Mouse (Mus musculus) adrenal gland, postnatal 4 days (tissue): ENCODE results near the gene Hoxa7. TPM values are rescaled to one million over a fixed set of nuclear protein-coding genes. Genes with fewer than 3 reads are reported as not detected.

Experiments
- DNase-seq, 2 experiments: peaks; one replicate each; pipeline ENCODE4 v3.0.0; 2021 to 2022; ENCODE audit warnings: low spot score in 2 of 2, mixed read lengths in 2 of 2
- total RNA-seq, 2 experiments: library from RNA; stranded (reverse); gene quantifications; 2 replicates each; pipeline ENCODE4 v1.2.3; 2021

Gene Hoxa7
- total RNA-seq, 2 experiments from 2014 or later = 25.1 to 28.1 TPM

DNA sequence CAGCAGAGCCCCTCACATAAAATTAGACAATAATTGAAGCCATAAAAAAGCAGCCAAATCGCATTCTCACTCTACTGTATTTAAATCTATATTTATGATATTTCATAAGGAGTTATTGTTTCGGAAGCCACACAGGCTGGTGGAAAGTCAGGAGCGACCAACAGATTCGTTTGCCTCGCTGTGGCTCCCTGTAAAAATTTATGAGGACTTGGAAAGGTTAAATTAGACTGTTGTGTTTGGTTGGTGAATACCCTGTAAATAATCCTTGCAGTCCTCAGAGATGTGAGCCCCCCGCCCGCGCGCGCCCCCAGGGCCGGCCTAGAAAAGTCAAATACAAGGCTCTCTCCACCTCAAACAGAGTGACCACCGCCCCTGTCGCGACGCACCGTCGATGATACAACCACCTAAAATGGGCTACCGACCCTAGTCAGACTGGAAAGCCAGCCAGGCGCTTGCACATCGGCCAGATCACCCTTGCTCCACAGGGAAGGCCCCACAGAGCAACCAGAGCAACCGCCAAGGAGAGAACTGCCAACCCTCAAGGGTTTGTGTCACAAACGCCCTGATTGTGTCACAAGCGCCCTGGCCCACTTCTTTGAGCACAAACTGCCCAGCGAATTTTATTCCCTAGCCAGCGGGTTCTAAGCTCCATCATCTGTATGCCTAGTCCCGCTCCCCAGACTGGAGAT is 5.1 kb upstream of the Hoxa7 start:
- DNase-seq = no peak

DNA sequence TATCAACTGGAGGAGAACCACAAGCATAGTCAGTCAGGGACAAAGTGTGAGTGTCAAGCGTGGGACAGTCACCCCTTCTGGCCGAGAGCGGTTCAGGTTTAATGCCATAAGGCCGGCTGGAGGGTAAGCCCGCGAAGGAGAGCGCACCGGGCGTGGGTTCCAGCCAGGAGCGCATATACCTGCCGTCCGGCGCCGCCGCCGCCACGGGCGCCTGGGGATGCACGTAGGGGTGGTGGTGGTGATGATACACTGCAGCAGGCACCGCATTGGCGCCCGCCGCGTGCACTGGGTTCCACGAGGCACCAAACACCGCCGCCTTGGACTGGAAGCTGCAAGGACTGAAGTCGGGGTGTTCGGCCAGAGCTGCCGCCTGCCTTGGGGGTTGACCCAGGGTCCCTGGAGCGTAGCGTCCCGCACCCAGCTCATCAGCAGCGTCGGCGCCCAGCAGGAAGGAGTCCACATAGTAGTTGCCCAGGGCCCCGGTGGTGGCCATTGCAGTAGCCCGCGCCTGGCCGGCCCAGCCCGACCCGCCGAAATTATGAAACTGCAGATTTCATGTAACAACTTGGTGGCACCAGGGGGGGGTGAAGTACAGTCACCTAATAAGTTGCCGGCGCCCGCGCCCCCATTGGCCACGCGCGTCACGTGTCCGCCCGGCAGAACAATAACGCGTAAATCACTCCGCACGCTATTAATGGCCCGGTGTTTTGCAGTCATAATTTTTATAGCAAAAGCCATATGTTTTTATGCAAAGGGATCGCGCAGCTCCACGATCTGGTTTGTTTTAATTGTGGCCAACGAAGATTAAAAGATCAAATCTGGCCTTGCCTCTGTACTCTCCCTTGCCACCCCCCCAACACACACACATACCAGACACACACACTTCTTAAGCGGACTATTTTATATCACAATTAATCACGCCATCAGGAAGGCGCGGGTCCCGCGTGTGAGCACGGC is 4.2 kb upstream of the Hoxa7 start:
- no peak for DNase-seq

DNA sequence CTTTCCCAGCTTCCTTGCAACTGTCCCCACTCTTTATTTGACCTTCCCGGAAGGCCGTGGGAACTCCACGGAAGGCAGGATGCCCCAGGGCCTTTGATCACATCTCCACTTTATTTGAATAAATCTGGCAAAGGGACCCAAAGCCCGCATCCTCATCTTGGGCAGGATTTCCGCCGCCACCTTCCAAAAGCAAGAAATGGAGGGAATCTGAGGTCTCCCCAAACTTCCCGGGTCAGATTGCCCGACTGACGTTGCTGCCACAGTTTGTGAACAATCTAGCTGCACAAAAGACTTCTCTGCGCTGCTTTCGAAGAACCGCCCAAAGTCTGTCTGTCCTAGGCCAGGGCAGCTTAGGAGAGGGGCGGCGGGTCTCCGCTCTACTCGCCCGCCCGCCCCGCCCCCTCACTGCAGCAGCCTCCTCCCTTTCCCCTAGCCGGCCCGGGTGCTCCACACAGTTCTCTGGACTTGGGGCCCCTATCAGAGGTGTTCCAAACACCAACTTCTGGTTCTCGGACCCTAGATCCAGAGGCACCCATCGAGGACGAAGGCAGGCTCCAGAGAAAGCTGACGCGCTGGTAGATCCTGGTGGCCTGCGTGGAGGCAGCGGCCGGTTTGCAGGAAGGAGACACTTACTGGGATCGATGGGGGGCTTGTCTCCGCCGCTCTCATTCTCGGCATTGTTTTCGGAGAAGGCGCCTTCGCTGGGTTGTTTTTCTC is 3.4 kb upstream of the Hoxa7 start:
- DNase-seq = no peak

DNA sequence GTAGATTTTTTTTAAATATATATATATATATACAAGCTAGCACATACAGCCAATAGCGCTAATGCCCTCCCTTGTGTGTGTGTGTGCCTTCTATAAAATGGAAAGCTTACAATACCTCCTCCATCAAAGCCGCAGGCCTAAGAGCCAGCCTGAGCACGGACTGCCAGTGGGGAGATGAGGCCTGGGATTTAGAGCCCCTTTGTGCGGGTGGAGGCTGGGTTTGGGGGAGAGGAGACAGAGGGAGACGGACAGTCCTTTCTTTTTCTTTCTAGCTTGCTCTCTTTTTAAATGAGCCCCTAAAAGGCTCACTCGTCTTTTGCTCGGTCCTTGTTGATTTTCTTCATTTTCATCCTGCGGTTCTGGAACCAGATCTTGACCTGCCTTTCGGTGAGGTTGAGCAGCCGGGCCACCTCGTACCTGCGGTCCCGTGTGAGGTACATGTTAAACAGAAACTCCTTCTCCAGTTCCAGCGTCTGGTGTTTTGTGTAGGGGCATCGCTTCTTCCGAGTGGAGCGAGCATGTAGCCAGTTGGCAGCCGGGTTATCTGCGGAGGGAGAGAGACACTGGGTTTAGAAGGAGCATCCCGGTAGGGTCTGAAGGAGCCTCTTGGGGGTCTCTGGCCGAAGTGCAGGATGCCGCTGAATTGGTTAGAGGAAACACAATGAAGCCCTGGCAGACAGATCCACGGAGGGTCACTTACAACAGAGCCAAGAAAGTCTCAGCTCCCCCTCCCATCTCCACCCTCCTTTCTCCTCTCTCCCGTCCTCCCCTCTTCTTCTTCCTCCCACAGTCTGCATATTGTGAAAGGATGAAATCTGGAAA is 2.5 kb upstream of the Hoxa7 start:
- no peak for DNase-seq

DNA sequence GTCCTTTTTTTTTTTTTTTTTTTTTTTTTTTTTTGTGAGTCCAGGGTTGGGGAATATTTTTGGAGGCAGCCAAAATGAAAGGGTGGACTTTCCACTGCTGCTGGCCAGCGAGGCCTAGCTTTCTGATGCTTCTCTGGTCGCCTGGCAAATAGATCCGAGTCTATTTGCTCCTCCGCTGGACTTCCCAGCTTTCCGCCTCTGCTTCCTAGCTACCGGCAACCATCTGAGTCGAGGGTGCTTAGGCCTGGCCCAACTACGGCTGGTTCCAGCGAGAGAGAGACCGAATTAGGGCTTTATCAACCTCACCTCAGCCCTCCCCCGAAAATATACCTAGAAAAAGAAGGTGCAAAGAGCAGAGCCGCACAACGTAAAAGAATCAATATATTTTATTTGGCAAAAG is 1.1 kb upstream of the Hoxa7 start:
- DNase-seq = no peak

DNA sequence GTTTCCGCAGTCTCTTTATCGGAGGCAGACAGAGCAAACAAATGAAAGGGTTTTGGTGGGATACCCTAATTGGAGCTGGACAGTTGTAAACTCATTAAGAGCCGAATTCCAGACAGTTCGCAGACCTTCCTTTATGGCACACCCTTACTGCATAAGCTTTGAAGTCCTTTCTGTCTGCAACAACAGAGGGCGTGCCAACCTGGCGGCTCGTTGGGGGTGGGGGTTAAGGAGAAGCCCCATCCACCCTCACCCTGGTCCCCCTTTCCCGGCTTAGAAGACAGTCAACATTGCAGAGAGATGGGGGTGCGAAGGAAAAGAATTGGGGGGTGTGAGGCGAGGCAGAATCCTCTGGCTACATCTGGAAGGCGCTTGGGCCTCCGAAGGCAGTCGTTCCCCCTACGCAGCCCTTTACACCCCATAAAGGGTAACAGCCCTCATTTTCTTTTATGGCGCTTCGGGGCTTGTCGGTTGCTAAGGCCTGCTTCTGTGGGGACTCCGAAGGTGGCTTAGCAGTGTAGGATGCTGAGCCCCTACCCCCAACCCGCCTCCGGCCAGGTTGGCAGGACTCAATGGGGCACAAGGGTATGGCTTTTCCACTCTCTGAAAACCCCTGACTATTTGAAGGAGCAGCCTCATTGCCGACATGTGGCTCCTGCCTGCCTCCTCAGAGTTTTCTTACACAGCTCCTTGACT is 485 bp upstream of the Hoxa7 start:
- DNase-seq = no peak

DNA sequence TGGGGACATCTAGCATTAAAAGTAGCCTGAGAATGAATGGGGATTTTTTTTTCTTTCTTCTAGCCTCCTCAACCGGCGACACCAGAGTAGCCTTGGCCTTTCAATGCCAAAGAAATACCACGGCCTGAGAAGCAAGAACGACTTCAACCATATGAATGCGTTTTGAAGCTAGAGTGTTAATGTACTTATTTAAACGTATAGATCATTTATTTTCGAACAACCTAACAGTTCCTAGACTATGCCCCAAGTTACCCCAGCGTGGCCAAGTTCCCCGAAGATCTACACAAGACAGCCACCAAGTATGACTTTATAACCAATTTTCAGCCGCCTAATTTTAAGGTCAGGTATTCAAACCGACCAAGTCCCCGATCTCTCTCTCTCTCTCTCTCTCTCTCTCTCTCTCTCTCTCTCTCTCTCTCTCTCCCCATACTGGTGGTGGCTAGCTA is 766 bp downstream of the Hoxa7 start:
- no peak for DNase-seq

DNA sequence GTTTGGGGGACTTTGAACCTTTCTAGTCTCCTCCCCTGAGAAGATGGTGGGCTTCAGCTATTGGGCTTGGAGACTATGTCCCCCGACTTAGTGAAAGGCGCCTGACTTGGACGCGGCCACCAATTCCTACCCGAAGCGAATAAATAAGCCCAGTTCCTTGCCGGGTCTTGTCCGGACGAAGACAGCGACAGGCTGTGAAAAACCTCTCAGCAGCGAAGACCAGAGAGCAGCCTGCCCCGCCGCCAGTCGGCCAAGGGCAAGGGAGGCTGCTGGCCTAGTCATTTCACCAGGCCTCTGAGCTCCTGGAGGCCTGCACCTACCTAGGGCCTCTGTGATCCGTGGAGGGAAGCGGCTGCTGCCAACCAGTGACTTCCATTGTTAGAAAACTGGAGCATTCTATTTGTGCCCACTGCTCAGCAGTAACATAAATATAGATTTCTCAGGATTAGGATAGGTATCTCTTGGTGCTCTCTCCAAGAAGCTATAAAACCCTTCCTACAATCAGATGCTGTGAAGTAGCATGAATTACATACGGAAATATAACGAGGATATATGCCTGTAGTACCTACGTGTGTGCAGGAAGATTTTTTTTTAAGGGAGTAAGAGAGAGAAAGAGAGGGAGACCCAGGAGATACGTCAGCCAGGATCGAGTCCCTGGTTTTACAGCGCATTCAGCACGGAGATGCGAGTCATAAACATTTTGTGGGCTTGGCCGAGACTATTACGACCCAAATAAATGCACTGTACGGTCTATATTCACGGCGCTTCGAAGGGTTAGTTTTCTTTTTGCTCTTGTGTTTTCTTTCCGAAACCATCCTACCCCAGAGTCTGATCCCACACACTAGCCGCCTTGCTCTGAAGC is 1.4 kb downstream of the Hoxa7 start:
- no peak for DNase-seq

DNA sequence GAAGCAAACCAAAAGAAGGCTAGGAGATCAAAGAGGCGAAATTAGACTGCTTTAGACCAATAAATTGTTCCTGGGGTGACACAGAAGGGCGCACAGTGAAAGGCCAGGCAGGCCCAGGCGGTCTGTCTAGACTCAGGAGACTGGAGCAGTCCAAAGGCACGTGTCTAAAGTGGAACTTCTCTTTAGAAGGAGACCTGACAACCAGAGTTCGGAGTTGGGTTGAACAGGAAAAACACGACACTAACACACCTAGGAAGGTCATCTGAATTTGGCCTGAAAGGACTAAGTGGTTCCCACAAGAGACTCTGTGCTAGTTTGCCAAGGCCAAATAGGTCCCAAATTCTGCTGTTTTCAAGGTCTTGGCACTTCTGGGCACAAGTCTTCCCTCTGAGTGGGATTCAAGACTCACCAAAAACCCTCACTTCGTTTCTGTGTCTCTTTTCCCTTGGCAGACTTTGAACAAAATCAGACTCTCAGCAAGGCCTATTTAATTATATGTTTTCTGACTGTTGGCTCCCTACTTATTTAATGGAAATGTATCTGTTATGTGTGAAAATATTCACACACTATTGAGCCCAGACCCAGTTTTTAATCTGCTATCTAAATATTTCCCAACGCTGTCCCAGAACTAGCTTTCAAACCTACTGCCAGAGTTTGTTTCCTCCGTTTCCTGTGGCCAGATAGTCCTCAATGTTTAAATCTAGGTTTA is 2.3 kb downstream of the Hoxa7 start:
- no peak for DNase-seq

DNA sequence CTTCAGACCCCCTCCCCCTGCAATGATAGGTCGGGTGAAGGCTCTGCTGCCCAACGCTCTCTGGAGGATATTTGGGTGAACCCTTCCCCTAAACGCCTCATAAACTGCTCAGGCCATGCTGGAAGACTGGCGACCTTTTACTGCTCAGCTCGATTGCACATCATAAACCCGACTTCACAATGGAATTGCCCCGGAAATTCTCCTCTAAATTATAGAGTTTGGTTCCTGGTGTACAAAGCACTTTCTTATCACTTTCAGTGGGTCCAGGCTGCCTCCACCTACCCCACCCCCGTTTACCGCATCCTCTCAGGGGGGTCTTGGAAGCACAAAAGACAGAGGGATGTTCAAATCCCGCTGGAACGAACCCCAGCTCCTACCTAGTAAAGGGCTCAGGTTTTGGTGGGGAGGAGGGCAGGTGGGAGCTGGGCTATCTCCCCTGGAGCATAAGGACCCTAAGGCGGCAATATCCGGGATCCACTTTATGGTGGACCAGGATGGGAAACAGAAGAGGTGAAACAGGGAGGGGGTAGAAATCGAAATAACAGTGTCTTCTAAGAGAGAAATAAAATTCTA is 2.9 kb downstream of the Hoxa7 start:
- no peak for DNase-seq

DNA sequence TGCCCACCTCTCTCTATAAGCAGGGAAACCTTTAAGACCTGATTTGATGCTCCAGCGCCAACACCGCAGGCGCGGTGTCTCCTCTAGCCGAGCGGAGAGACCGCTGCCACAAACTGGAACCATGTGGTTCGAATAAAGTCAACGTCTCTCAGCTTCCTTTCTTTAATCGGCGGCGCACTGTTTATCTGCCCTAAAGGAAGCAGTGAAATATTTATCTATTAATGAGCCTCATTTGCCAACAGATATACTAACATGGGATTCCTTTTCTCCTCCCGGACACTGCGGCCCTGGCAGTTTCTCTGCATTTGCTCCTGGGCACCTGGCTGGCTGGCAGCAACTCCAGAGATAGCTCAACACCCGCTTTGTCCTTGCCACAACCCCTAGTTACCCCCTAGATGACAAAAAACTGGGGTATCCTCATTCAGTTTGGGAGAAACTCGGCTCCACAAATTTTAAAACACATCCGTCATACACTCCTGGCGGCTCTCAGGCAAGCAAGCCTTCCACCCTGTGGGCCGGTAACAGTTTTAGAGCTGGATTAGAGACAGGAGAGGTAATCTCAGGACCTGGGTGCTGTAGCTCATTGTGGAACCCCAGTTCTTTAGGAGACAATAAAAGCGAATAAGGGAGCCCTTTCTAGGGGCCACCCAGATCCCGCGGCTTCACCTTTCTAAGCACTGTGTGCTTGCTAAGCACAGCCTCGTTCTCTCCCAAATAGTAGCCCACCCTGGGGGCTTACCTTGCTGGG is 3.6 kb downstream of the Hoxa7 start:
- no peak for DNase-seq

DNA sequence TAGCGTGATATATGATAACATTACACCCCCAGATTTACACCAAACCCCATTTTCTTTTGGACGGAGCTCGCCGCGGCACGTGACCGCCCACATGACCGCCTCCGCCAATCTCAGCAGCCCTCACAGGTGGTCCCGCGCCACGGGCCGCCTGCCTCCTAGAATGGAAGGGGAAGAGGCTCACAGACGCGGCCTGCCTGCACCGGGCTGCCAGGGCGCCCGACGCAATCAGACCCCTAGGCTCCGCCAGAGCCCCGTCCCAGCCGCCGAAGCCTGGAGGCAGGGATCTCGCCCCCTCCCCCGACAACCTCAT is 4.2 kb downstream of the Hoxa7 start:
- peak; percentile 64 to 66 for DNase-seq

DNA sequence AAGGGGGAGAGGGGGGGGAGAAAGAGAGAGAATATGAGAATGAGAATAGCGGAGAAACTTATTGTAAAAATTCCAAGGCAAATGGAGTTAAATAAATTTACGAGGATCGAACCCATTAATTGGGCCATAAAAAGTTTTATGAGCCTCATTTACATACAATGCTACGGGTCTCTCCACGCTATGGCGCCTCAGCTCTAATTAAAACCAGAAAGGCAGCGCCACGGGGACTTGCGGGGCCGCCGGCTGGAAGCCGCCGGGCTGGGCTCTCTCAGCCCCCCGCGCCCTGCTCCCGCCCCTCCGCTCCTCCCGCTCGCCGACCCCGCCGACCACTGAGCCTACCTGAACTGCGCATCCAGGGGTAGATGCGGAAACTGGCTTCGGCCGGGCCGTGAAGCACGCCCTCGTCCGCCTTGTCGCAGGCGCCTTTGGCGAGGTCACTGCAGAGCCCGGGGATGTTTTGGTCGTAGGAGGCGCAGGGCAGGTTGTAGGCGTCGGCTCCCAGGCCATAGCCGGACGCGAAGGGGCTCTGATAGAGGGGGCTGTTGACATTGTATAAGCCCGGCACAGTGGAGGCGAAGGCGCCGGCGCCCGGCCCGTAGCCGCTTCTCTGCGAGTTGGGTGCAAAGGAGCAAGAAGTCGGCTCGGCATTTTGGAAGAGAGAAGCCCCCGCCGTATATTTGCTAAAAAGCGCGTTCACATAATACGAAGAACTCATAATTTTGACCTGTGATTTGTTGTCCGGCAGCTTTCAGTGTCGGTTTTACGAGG is 4.8 kb downstream of the Hoxa7 start:
- peak in 1 of 2 experiments; percentile 12 for DNase-seq

DNA sequence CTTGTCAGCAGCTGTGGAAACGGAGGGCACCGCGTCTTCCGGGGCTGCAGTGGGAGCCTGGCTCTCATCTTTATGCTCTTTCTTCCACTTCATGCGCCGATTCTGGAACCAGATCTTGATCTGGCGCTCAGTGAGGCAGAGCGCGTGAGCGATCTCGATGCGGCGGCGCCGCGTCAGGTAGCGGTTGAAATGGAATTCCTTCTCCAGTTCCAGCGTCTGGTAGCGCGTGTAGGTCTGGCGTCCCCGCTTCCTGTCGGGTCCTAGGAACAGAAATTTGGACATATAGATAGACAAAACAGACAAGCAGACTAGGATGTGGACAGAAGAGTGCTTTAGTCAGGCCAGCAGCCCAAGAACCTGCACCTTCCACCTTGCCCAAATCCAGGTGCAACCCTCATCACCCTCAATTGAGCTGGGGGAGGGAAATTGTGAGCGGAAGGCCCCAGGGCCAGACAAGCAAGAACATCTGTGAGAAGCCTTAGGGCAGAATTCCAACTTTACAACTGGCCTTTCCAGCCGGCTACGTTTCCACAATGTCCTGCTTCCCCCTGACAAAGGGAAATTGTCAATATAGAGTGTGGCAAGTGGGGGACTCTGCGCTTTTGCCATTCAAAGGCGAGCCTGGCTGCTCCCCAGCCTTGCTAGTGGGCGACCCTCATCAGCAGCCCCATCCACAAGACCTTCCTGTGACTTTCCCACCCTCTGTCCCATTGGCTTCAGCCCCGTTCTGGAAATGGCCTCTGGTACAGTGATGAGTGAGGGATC is 5.7 kb downstream of the Hoxa7 start:
- DNase-seq = peak; percentile 1 to 3

DNA sequence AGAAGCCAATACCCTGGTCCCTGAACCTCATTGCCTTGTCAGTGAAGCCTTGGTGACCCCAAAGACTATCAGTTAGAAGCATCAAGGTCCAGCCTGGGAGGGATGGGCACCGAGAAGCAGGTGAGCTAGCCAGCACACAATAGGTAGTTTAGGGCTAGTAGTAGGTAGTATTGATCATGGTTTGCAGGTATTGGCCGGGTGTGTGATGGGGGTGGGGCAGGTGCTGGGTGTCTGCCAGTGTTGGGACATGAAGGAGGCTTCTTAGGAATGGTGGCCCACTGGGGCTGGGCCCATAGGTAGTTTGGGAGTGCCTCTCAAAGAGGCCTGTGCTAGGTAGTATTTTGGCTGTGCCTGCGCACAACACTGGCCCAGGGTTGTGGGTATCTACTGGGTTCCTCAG is 6.6 kb downstream of the Hoxa7 start:
- DNase-seq = no peak

DNA sequence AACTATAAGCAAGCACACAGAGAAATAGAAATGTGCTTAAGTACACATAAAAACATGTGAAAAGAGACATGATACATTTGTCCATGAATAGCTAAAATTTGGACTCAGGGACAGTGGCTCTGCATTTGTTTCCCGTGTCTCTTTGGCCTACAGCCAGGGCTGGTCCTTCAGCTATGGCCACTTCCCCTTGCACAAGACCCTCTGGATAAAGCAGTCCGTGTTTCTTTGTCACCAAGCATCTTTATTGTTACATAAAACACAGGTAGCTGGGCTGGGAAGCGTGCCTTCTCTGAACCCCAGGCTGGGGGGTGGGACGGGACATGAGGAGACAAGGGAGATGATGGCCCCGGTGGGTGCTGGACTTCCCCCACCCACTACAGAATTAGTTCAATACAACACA is 7.4 kb downstream of the Hoxa7 start:
- peak in 1 of 2 experiments; percentile 2 for DNase-seq
